In the genomic region with DNA sequence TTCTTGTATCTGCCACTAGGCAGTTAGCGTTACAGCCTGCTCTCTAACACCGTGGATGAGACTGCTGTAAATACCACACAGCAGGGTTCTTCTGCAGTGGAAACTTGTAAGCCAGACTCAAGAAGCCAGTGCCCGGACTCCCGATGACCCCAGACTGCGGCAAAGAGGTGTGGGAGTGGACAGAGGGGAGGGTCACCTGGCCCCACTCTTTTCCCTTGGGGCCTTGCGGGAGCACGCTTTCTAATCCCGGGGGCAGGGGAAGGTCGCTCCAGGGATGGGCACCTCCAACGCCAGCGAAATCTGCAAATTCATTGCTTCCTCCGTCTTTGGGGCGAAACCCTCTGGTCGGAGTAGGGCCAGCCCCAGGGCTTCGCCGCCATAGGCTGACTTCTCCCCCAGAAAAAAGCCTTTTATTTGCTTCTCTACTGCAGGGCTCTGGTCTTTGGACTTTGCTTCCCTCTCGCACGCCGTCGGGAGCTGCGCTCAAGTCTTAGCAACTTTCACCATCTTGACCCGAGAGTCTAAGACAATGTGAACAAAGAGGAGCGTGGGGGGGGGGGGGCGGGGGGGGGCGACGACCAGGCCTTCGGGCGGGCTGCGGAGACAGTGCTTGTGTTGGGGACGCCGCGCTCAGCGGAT, we compare ENCODE assay signal across 8 mouse cellular contexts. TPM values are rescaled to one million over a fixed set of nuclear protein-coding genes. Genes with fewer than 3 reads are reported as not detected.
A peak's percentile ranks its signal among the peaks of the same experiment; 100 is the strongest.
DNase-seq lines count a peak whose midpoint lies in the region; ATAC-seq lines count a peak whose summit lies in the region.

A gene (plus strand): TSS at position 67 of the 639 bp plus-strand sequence.

- no peaks in the 10 kb centered on the region for H3K36me3 ChIP-seq in heart, embryonic 15.5 days
- H3K36me3 ChIP-seq in megakaryocyte, embryonic 14.5 days (replicated peaks; ENCODE audit: low read length) = no peaks in the 10 kb centered on the region

- H3K4me3 ChIP-seq in heart, embryonic 15.5 days = peak within 1 kb of the TSS; percentile 82
- peak within 1 kb of the TSS; percentile 91 for H3K4me3 ChIP-seq in megakaryocyte, embryonic 14.5 days (replicated peaks)

- no peaks in the 10 kb centered on the region for H3K9me3 ChIP-seq in heart, embryonic 15.5 days (replicated peaks)
- H3K9me3 ChIP-seq in megakaryocyte, embryonic 14.5 days = 0 out of 2 replicates have a peak, but pooled peaks cover 6% of the 10 kb centered on the region

- DNase-seq in CD4-positive, CD25-positive, alpha-beta regulatory T cell, adult 2 months (ENCODE audit: low read depth, low spot score) = peak; percentile 23
- DNase-seq in ES-CJ7 (ENCODE audit: low read depth, low spot score) = peak; percentile 66
- peak; percentile 36 for DNase-seq in embryo, embryonic 10 days (ENCODE audit: low spot score)
- peak; percentile 62 to 73 for DNase-seq in kidney, postnatal 36 days

- H3K9ac ChIP-seq in heart, embryonic 15.5 days = peak within 1 kb of the TSS; percentile 80

- WGBS in heart, embryonic 15.5 days = 1% methylated on average over 31 of the region's 33 CpGs

- peak within 1 kb of the TSS; percentile 98 for H3K4me2 ChIP-seq in heart, embryonic 15.5 days

- peaks cover 44% of the 10 kb centered on the region for H3K4me1 ChIP-seq in heart, embryonic 15.5 days (replicated peaks)
- H3K4me1 ChIP-seq in megakaryocyte, embryonic 14.5 days = peaks cover 58% of the 10 kb centered on the region

- peaks cover 35% of the 10 kb centered on the region for H3K27me3 ChIP-seq in heart, embryonic 15.5 days
- H3K27me3 ChIP-seq in megakaryocyte, embryonic 14.5 days (replicated peaks) = peaks cover 80% of the 10 kb centered on the region

- no peak for ATAC-seq in CD4-positive, CD25-positive, alpha-beta regulatory T cell, adult 4 months
- ATAC-seq in heart, embryonic 15.5 days (replicated peaks; ENCODE audit: insufficient number of reproducible peaks, insufficient read depth, low FRiP score, low read depth) = 0 out of 2 replicates have a peak, but pooled peaks have one; percentile 6
- ATAC-seq in megakaryocyte progenitor cell, adult 5-6 weeks (replicated peaks; ENCODE audit: poor library complexity) = no peak

- peak within 1 kb of the TSS; percentile 86 for H3K27ac ChIP-seq in heart, embryonic 15.5 days

RNA-seq across cellular contexts. Expression of the gene that starts here (rescaled TPM):
- not detected for polyA plus RNA-seq in CD4-positive, CD25-positive, alpha-beta regulatory T cell, adult 4 months (2017; shearing (Covaris generic))
- polyA plus RNA-seq in heart, embryonic 15.5 days (2015; fragmentation: Nextera tagmentation; extraction: Ambion mirVana) = 6.6 and 7.2 TPM in 2 replicates
- polyA plus RNA-seq in megakaryocyte, embryonic 14.5 days (2012; ENCODE audit: insufficient read depth, low replicate concordance) = not detected in 2 replicates
- total RNA-seq in megakaryocyte progenitor cell, adult 5-6 weeks (2015) = not detected in 2 replicates
- not detected in 2 replicates for total RNA-seq in megakaryocyte progenitor cell, adult 5-6 weeks (2017)
